Mouse (Mus musculus): ENCODE results near the gene Swi5. TPM values are rescaled to one million over a fixed set of nuclear protein-coding genes. Genes with fewer than 3 reads are reported as not detected.

The Swi5 gene
- polyA plus RNA-seq, 2 experiments, result 100.0 to 130 TPM

GRCm38 (mm10) chr2:32275823-32276222 is 12.1 kb downstream of the Swi5 start:
- no peak overlapping the region for H3K9ac ChIP-seq (replicated peaks)
- no peaks in the 10 kb centered on the region for H3K4me1 ChIP-seq (replicated peaks; ENCODE audit: control insufficient read depth in 2 of 2, insufficient read depth in 2 of 2, low read length in 1 of 2)
- TF ChIP-seq EP300 (IDR thresholded peaks at IDR 0.05; ENCODE audit: low read depth), result no peak
- no peak; the same call in 1 of the 2 replicates for TF ChIP-seq CTCF (IDR thresholded peaks at IDR 0.05; ENCODE audit: low read depth)
- H3K4me3 ChIP-seq (ENCODE audit: insufficient read depth in 1 of 2, low read depth in 2 of 2, low read length in 2 of 2), result no peak overlapping the region
- no peaks in the 10 kb centered on the region for H3K9me3 ChIP-seq (ENCODE audit: control insufficient read depth, low read length)
- WGBS (ENCODE audit: insufficient replicate concordance), result 55% methylated on average over 3 of the region's 3 CpGs
- DNase-seq (ENCODE audit: low read depth in 3 of 3, low spot score in 3 of 3) (no peak), ATAC-seq (ENCODE audit: insufficient read depth) (no peak)
- no peak overlapping the region for H3K27ac ChIP-seq
- no peak overlapping the region for H3K4me2 ChIP-seq (ENCODE audit: low read depth)
- H3K27me3 ChIP-seq (ENCODE audit: control insufficient read depth, insufficient read depth, low read length), result no peaks in the 10 kb centered on the region
- H3K36me3 ChIP-seq (replicated peaks; ENCODE audit: control insufficient read depth, insufficient read depth, low read depth), result peaks cover 16% of the 10 kb centered on the region

DNA sequence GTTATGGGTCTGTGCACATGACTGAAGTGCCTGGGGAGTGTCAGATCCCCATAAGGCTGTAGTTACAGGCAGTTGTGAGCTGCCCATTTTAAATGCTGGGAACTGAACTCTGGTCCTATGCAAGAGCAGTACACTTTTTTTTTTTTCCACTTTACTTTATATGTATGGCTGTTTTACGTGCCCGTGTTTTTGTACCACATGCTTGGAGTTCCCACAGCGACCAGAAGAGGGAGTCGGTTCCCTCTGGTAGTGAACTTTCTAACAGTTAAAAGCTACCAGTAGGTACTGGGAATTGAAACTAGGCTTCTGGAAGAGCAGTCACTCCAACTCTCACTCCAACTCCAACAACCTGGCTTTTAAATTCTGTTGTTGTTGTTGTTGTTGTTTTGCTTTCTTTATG is 27.2 kb downstream of the Swi5 start:
- no peak for ATAC-seq (ENCODE audit: insufficient read depth)
- Histone ChIP-seq H3K27me3 (ENCODE audit: control insufficient read depth, insufficient read depth, low read length) (no peaks in the 10 kb centered on the region), H3K4me1 (replicated peaks; ENCODE audit: control insufficient read depth in 2 of 2, insufficient read depth in 2 of 2, low read length in 1 of 2) (peaks cover 6 to 13% of the 10 kb centered on the region in 2 experiments), H3K9me3 (ENCODE audit: control insufficient read depth, low read length) (no peaks in the 10 kb centered on the region), H3K4me2 (ENCODE audit: low read depth) (peak overlapping the region; percentile 70), H3K36me3 (replicated peaks; ENCODE audit: control insufficient read depth, insufficient read depth, low read depth) (peaks cover 12% of the 10 kb centered on the region), H3K9ac (replicated peaks) (0 out of 2 replicates have a peak overlapping the region, but pooled peaks have one; percentile 46), H3K27ac (peak overlapping the region; percentile 34; the same call in 1 of the 2 replicates), H3K4me3 (ENCODE audit: insufficient read depth in 1 of 2, low read depth in 2 of 2, low read length in 2 of 2) (peak overlapping the region in 1 of 2 experiments; percentile 97; a peak in 1 of 4 replicates)
- DNase-seq (ENCODE audit: low read depth in 3 of 3, low spot score in 3 of 3), result peak; percentile 58 to 72 (median 62)
- 26% methylated on average over 4 of the region's 4 CpGs for WGBS (ENCODE audit: insufficient replicate concordance)
- TF ChIP-seq CTCF (IDR thresholded peaks at IDR 0.05; ENCODE audit: low read depth), result peak; percentile 68
- no peak for TF ChIP-seq EP300 (IDR thresholded peaks at IDR 0.05; ENCODE audit: low read depth)

DNA sequence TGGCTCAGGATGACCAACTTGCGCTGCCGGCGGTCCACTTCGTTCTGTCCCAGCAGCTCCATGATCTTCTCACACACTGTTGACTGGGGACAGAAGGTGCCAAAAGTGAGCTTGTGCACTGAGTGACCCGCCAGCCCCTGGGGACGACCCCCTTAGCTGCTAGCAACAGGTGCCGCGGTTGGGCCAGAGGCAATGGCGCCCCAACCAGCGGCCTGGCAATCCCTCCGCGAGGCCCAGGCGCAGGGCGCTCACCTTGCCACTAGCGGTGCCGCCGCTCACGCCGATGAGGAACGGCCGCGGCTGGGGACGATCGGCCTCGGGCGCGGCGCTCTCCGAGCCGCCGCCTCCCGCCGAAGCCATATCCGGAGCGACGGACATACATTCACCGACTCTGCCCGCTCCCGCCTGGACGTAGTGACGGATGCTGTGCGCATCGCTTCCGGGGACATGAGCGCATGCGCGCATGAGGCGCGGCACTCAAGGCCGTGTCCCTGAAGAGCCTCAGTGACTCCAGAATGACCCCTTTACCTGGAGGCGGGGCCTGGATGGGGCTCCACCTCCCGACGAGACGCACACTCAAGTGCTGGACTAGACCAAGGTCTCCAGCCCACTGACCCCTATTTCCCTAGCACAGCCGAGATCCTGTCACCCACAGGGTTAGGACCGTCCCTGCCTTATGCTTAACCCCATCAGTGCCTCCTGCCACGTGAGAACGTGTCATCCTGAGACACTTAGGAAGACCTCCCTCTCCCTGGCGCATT is 28.0 kb downstream of the Swi5 start, which contains the start of gene Uck1:
Gene Uck1, minus strand, starts transcription at position 503 of the 761 bp plus-strand sequence.
- TF ChIP-seq CTCF (IDR thresholded peaks at IDR 0.05; ENCODE audit: low read depth) (0 out of 2 replicates have a peak, but pooled peaks have one; percentile 17), EP300 (IDR thresholded peaks at IDR 0.05; ENCODE audit: low read depth) (no peak)
- Histone ChIP-seq H3K36me3 (replicated peaks; ENCODE audit: control insufficient read depth, insufficient read depth, low read depth) (peaks cover 12% of the 10 kb centered on the region), H3K27ac (peak within 1 kb of the TSS; percentile 58), H3K4me3 (ENCODE audit: insufficient read depth in 1 of 2, low read depth in 2 of 2, low read length in 2 of 2) (peak within 1 kb of the TSS; percentile 62 to 97), H3K4me2 (ENCODE audit: low read depth) (peak within 1 kb of the TSS; percentile 70), H3K27me3 (ENCODE audit: control insufficient read depth, insufficient read depth, low read length) (no peaks in the 10 kb centered on the region), H3K4me1 (replicated peaks; ENCODE audit: control insufficient read depth in 2 of 2, insufficient read depth in 2 of 2, low read length in 1 of 2) (peaks cover 6 to 13% of the 10 kb centered on the region in 2 experiments), H3K9ac (replicated peaks) (peak within 1 kb of the TSS; percentile 90), H3K9me3 (ENCODE audit: control insufficient read depth, low read length) (no peaks in the 10 kb centered on the region)
- WGBS (ENCODE audit: insufficient replicate concordance), result under 1% methylated on average over 59 of the region's 59 CpGs
- DNase-seq (ENCODE audit: low read depth in 3 of 3, low spot score in 3 of 3) (peak; percentile 90 to 92 (median 91)), ATAC-seq (ENCODE audit: insufficient read depth) (peak; percentile 96)

DNA sequence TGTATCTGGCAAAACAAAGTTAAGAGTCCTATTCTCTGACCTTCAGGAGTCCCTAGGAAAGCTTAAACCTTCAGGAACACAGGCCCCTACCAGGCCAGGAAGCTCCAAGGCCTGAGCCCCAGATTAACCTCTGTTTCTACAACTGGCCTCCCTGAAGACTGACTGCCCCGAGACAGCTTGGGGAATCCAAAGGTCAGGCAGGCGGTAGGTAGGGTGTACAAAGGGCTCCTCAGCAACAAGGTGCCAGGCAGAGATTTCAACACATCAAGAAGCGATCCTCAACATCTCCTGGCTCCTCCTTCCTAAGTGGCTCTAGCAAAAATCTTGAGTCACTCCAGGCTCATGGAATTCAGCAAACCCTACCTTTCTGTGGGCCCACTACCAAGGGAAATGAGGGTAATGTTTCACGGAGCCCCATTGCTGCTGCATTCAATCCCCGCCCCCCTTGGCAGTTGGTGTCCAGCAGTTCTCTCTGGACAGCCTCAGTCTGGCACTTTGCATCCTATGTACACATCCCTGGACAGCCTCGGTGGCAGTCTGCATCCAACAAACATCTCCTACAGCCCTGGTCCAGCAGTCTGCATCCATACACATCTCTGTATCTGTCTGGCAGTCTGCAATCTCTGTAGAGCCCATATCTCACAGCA is 28.9 kb downstream of the Swi5 start:
- TF ChIP-seq CTCF (IDR thresholded peaks at IDR 0.05; ENCODE audit: low read depth) (no peak), EP300 (IDR thresholded peaks at IDR 0.05; ENCODE audit: low read depth) (no peak)
- Histone ChIP-seq H3K36me3 (replicated peaks; ENCODE audit: control insufficient read depth, insufficient read depth, low read depth) (peaks cover 17% of the 10 kb centered on the region), H3K4me1 (replicated peaks; ENCODE audit: control insufficient read depth in 2 of 2, insufficient read depth in 2 of 2, low read length in 1 of 2) (peaks cover 6 to 13% of the 10 kb centered on the region in 2 experiments), H3K27me3 (ENCODE audit: control insufficient read depth, insufficient read depth, low read length) (no peaks in the 10 kb centered on the region), H3K4me2 (ENCODE audit: low read depth) (peak overlapping the region; percentile 70), H3K27ac (no peak overlapping the region), H3K4me3 (ENCODE audit: insufficient read depth in 1 of 2, low read depth in 2 of 2, low read length in 2 of 2) (peak overlapping the region; percentile 62 to 97), H3K9me3 (ENCODE audit: control insufficient read depth, low read length) (no peaks in the 10 kb centered on the region), H3K9ac (replicated peaks) (peak overlapping the region; percentile 90)
- no peak for ATAC-seq (ENCODE audit: insufficient read depth)
- 52% methylated on average over 6 of the region's 6 CpGs for WGBS (ENCODE audit: insufficient replicate concordance)
- DNase-seq (ENCODE audit: low read depth in 3 of 3, low spot score in 3 of 3), result no peak

DNA sequence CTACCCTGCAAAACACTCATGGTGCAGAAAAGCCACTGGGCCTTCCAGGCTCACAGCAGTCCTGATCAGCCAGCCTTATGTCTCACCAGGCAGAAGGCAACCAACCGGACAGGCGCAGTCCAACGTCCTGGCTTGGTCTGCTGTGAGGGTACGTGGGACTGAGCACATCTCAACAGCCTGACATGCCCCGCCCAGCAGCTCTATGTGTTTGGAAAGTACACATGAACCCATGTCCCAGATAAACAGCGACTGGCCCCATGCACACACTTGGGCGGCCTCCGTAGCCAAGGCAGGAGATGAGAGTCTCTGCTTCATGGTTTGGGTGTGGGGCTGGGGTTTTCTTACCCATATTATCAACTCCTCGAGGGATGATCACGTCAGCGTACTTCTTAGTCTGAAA is 31.6 kb downstream of the Swi5 start:
- no peak for ATAC-seq (ENCODE audit: insufficient read depth)
- Histone ChIP-seq H3K4me2 (ENCODE audit: low read depth) (no peak overlapping the region), H3K9me3 (ENCODE audit: control insufficient read depth, low read length) (no peaks in the 10 kb centered on the region), H3K9ac (replicated peaks) (no peak overlapping the region), H3K27ac (no peak overlapping the region), H3K36me3 (replicated peaks; ENCODE audit: control insufficient read depth, insufficient read depth, low read depth) (peaks cover 17% of the 10 kb centered on the region), H3K4me3 (ENCODE audit: insufficient read depth in 1 of 2, low read depth in 2 of 2, low read length in 2 of 2) (no peak overlapping the region), H3K4me1 (replicated peaks; ENCODE audit: control insufficient read depth in 2 of 2, insufficient read depth in 2 of 2, low read length in 1 of 2) (peaks cover 6 to 13% of the 10 kb centered on the region in 2 experiments), H3K27me3 (ENCODE audit: control insufficient read depth, insufficient read depth, low read length) (no peaks in the 10 kb centered on the region)
- WGBS (ENCODE audit: insufficient replicate concordance), result 78% methylated on average over 11 of the region's 11 CpGs
- TF ChIP-seq EP300 (IDR thresholded peaks at IDR 0.05; ENCODE audit: low read depth) (no peak), CTCF (IDR thresholded peaks at IDR 0.05; ENCODE audit: low read depth) (no peak)
- no peak for DNase-seq (ENCODE audit: low read depth in 3 of 3, low spot score in 3 of 3)
